Mouse (Mus musculus): ENCODE measurements around the gene Hcfc1r1. TPM values are rescaled to one million over a fixed set of nuclear protein-coding genes. Genes with fewer than 3 reads are reported as not detected.
A peak's percentile ranks its signal among the peaks of the same experiment; 100 is the strongest.

Gene Hcfc1r1
- polyA plus RNA-seq, 1 experiment from 2014 or later = 107 TPM

DNA sequence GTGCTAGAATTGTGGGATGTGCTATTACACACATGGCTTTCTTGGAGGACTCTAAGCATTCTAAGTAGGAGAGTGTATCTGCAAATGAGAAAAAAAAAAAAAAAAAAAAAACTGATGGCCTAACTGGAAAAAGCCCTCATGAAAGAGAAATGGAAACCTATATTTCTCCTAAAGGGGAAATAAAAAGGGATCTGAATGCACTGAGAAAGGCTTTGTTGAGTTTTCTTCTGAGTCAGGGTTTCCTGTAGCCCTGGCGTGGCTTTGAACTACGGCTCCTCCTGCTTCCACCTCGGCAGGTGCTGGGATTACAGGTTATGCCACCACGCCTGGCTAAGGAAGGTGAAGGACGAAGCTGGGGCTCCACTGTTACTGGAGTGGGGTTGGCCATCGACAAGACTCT lies 19.4 kb upstream of the Hcfc1r1 start:
- H3K4me3 ChIP-seq (ENCODE audit: low read depth, low read length) = no peak overlapping the region
- WGBS = 65% methylated on average over 6 of the region's 6 CpGs
- no peak for ATAC-seq
- H3K9me3 ChIP-seq (replicated peaks; ENCODE audit: control insufficient read depth, low read length) = no peaks in the 10 kb centered on the region
- no peaks in the 10 kb centered on the region for H3K36me3 ChIP-seq (ENCODE audit: control insufficient read depth, insufficient read depth, low read length)
- no peaks in the 10 kb centered on the region for H3K4me1 ChIP-seq (ENCODE audit: control insufficient read depth, insufficient read depth, low read length)
- 0 out of 2 replicates have a peak, but pooled peaks cover 5% of the 10 kb centered on the region for H3K27me3 ChIP-seq (replicated peaks; ENCODE audit: control insufficient read depth, insufficient read depth, low read length)
- no peak for DNase-seq (ENCODE audit: low spot score)
- H3K9ac ChIP-seq (ENCODE audit: low read length) = no peak overlapping the region
- no peak overlapping the region for H3K27ac ChIP-seq (ENCODE audit: low read depth, low read length)
- H3K4me2 ChIP-seq (ENCODE audit: low read length) = no peak overlapping the region

DNA sequence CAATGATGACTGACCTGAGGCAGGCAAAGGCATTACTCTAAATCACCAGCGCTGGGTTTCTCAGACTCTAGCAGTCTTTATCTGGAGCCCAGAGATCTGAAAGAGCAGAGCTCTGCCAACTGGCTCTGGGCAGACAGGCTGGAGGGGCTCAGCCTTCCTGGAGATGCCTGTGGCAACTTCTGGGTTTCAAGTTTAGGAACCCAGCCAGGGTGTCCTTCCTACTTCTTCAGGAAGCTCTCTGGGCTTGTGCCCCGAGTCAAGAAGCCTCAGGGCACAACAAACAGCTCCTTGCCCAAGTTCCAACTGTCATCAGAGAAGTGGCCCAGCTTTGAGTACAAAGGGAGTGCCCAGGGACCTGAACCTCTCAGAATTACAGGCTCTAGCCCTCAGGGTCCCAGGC lies 19.0 kb upstream of the Hcfc1r1 start:
- DNase-seq (ENCODE audit: low spot score) (no peak), ATAC-seq (no peak)
- H3K9me3 ChIP-seq (replicated peaks; ENCODE audit: control insufficient read depth, low read length) = no peaks in the 10 kb centered on the region
- WGBS = 70% methylated on average over 2 of the region's 2 CpGs
- H3K36me3 ChIP-seq (ENCODE audit: control insufficient read depth, insufficient read depth, low read length) = no peaks in the 10 kb centered on the region
- no peak overlapping the region for H3K9ac ChIP-seq (ENCODE audit: low read length)
- H3K4me2 ChIP-seq (ENCODE audit: low read length) = no peak overlapping the region
- no peaks in the 10 kb centered on the region for H3K4me1 ChIP-seq (ENCODE audit: control insufficient read depth, insufficient read depth, low read length)
- H3K4me3 ChIP-seq (ENCODE audit: low read depth, low read length) = no peak overlapping the region
- no peak overlapping the region for H3K27ac ChIP-seq (ENCODE audit: low read depth, low read length)
- H3K27me3 ChIP-seq (replicated peaks; ENCODE audit: control insufficient read depth, insufficient read depth, low read length) = 0 out of 2 replicates have a peak, but pooled peaks cover 5% of the 10 kb centered on the region

DNA sequence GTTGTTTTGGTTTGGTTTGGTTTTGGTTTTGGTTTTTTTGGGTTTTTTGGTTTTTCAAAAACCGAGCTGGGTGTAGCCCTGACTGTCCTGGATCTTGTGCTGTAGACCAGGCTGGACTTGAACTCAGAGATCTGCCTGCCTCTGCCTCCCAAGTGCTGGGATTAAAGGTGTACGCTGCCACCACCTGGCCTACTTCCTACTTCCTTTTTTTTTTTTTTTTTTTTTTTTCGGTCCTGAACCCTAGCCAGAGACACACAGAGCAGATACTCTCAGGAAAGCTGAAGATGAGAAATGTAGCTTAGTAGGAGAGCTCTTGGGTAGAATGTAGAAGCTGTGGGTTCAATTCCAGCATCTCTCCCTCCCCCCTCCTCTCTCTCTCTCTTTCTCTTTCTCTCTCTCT lies 14.9 kb upstream of the Hcfc1r1 start:
- ATAC-seq = no peak
- no peak overlapping the region for H3K9ac ChIP-seq (ENCODE audit: low read length)

GRCm38 (mm10) chr17:23660117-23660875 lies 13.1 kb upstream of the Hcfc1r1 start, which contains the start of gene Bicdl2:
Bicdl2 (plus strand) TSS chr17:23660506.
- Histone ChIP-seq H3K36me3 (ENCODE audit: control insufficient read depth, insufficient read depth, low read length) (no peaks in the 10 kb centered on the region), H3K9me3 (replicated peaks; ENCODE audit: control insufficient read depth, low read length) (no peaks in the 10 kb centered on the region), H3K4me1 (ENCODE audit: control insufficient read depth, insufficient read depth, low read length) (no peaks in the 10 kb centered on the region), H3K27ac (ENCODE audit: low read depth, low read length) (no peak within 1 kb of the TSS), H3K27me3 (replicated peaks; ENCODE audit: control insufficient read depth, insufficient read depth, low read length) (peaks cover 34% of the 10 kb centered on the region), H3K4me3 (ENCODE audit: low read depth, low read length) (no peak within 1 kb of the TSS), H3K4me2 (ENCODE audit: low read length) (no peak within 1 kb of the TSS), H3K9ac (ENCODE audit: low read length) (no peak within 1 kb of the TSS)
- no peak for DNase-seq (ENCODE audit: low spot score)
- 5% methylated on average over 27 of the region's 27 CpGs for whole genome bisulfite sequencing
- ATAC-seq = no peak

More for the DNA sequence above, 14.9 kb upstream of the Hcfc1r1 start:
- H3K36me3 ChIP-seq (ENCODE audit: control insufficient read depth, insufficient read depth, low read length) = no peaks in the 10 kb centered on the region
- WGBS = 94% methylated on average over 3 of the region's 3 CpGs
- H3K4me3 ChIP-seq (ENCODE audit: low read depth, low read length) = no peak overlapping the region
- H3K27ac ChIP-seq (ENCODE audit: low read depth, low read length) = no peak overlapping the region
- H3K4me1 ChIP-seq (ENCODE audit: control insufficient read depth, insufficient read depth, low read length) = no peaks in the 10 kb centered on the region
- H3K4me2 ChIP-seq (ENCODE audit: low read length) = no peak overlapping the region
- peaks cover 30% of the 10 kb centered on the region for H3K27me3 ChIP-seq (replicated peaks; ENCODE audit: control insufficient read depth, insufficient read depth, low read length)
- no peaks in the 10 kb centered on the region for H3K9me3 ChIP-seq (replicated peaks; ENCODE audit: control insufficient read depth, low read length)
- no peak for DNase-seq (ENCODE audit: low spot score)

DNA sequence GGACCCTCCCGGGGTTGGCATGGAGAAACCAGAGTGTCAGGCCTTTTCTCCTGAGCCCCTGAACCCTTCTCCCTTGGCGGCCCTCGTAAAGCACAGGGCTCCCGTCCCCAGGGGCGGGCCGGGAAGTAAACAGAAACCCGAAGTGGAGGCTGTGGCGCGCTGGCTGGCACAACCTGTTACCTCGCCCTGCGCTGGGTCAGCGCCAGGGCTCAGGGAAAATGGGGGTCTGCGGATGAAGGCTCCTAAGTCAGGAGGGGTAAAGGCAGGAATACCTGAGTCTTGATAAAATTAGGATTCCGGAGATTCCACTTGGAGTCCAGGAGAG lies 12.6 kb upstream of the Hcfc1r1 start:
- DNase-seq (ENCODE audit: low spot score) (no peak), ATAC-seq (no peak)
- H3K4me3 ChIP-seq (ENCODE audit: low read depth, low read length) = no peak overlapping the region
- no peaks in the 10 kb centered on the region for H3K36me3 ChIP-seq (ENCODE audit: control insufficient read depth, insufficient read depth, low read length)
- H3K9ac ChIP-seq (ENCODE audit: low read length) = no peak overlapping the region
- H3K27ac ChIP-seq (ENCODE audit: low read depth, low read length) = no peak overlapping the region
- no peaks in the 10 kb centered on the region for H3K4me1 ChIP-seq (ENCODE audit: control insufficient read depth, insufficient read depth, low read length)
- H3K4me2 ChIP-seq (ENCODE audit: low read length) = no peak overlapping the region
- no peaks in the 10 kb centered on the region for H3K9me3 ChIP-seq (replicated peaks; ENCODE audit: control insufficient read depth, low read length)
- peaks cover 34% of the 10 kb centered on the region for H3K27me3 ChIP-seq (replicated peaks; ENCODE audit: control insufficient read depth, insufficient read depth, low read length)
- WGBS = 3% methylated on average over 13 of the region's 14 CpGs

GRCm38 (mm10) chr17:23661526-23661925 lies 11.9 kb upstream of the Hcfc1r1 start:
- no peak overlapping the region for H3K4me3 ChIP-seq (ENCODE audit: low read depth, low read length)
- no peak overlapping the region for H3K4me2 ChIP-seq (ENCODE audit: low read length)
- WGBS = 4% methylated on average over 9 of the region's 9 CpGs
- H3K9ac ChIP-seq (ENCODE audit: low read length) = no peak overlapping the region
- H3K27ac ChIP-seq (ENCODE audit: low read depth, low read length) = no peak overlapping the region
- H3K4me1 ChIP-seq (ENCODE audit: control insufficient read depth, insufficient read depth, low read length) = no peaks in the 10 kb centered on the region
- no peak for ATAC-seq
- peaks cover 34% of the 10 kb centered on the region for H3K27me3 ChIP-seq (replicated peaks; ENCODE audit: control insufficient read depth, insufficient read depth, low read length)
- H3K36me3 ChIP-seq (ENCODE audit: control insufficient read depth, insufficient read depth, low read length) = 0 out of 2 replicates have a peak, but pooled peaks cover 5% of the 10 kb centered on the region
- DNase-seq (ENCODE audit: low spot score) = no peak
- no peaks in the 10 kb centered on the region for H3K9me3 ChIP-seq (replicated peaks; ENCODE audit: control insufficient read depth, low read length)

GRCm38 (mm10) chr17:23664556-23665021 lies 8.8 kb upstream of the Hcfc1r1 start:
- ATAC-seq = peak; percentile 45; the same call in 1 of the 2 replicates
- WGBS = 10% methylated on average over 5 of the region's 5 CpGs
- Histone ChIP-seq H3K27ac (ENCODE audit: low read depth, low read length) (no peak overlapping the region), H3K4me2 (ENCODE audit: low read length) (no peak overlapping the region), H3K9ac (ENCODE audit: low read length) (no peak overlapping the region), H3K36me3 (ENCODE audit: control insufficient read depth, insufficient read depth, low read length) (peaks cover 28% of the 10 kb centered on the region), H3K4me1 (ENCODE audit: control insufficient read depth, insufficient read depth, low read length) (no peaks in the 10 kb centered on the region), H3K9me3 (replicated peaks; ENCODE audit: control insufficient read depth, low read length) (no peaks in the 10 kb centered on the region), H3K27me3 (replicated peaks; ENCODE audit: control insufficient read depth, insufficient read depth, low read length) (peaks cover 28% of the 10 kb centered on the region), H3K4me3 (ENCODE audit: low read depth, low read length) (no peak overlapping the region)
- DNase-seq (ENCODE audit: low spot score) = peak; percentile 65

DNA sequence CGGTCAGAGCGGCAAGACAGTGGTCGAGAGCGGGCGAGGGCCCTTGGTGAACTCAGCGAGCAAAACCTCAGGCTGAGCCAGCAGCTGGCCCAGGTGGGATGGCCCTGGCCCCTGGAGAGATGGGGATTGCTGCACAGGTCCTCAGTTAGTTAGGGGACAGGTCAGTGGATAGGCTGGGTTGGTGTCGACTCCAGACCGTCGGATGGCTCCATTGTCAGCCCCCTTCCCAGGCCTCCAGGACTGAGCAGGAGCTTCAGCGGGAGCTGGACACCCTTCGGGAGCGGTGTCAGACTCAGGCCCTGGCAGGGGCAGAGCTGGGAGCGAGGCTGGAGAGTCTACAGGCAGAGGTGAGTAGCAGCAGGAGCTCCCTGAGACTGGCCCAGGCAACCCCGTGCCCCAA lies 7.9 kb upstream of the Hcfc1r1 start:
- Histone ChIP-seq H3K9me3 (replicated peaks; ENCODE audit: control insufficient read depth, low read length) (no peaks in the 10 kb centered on the region), H3K4me2 (ENCODE audit: low read length) (no peak overlapping the region), H3K4me1 (ENCODE audit: control insufficient read depth, insufficient read depth, low read length) (no peaks in the 10 kb centered on the region), H3K36me3 (ENCODE audit: control insufficient read depth, insufficient read depth, low read length) (peaks cover 36% of the 10 kb centered on the region), H3K4me3 (ENCODE audit: low read depth, low read length) (no peak overlapping the region), H3K9ac (ENCODE audit: low read length) (no peak overlapping the region), H3K27me3 (replicated peaks; ENCODE audit: control insufficient read depth, insufficient read depth, low read length) (peaks cover 20% of the 10 kb centered on the region), H3K27ac (ENCODE audit: low read depth, low read length) (no peak overlapping the region)
- WGBS = 86% methylated on average over 14 of the region's 14 CpGs
- ATAC-seq (no peak), DNase-seq (ENCODE audit: low spot score) (no peak)

GRCm38 (mm10) chr17:23670516-23671074 lies 2.8 kb upstream of the Hcfc1r1 start:
- Histone ChIP-seq H3K27ac (ENCODE audit: low read depth, low read length) (no peak overlapping the region), H3K9me3 (replicated peaks; ENCODE audit: control insufficient read depth, low read length) (no peaks in the 10 kb centered on the region), H3K36me3 (ENCODE audit: control insufficient read depth, insufficient read depth, low read length) (peaks cover 36% of the 10 kb centered on the region), H3K27me3 (replicated peaks; ENCODE audit: control insufficient read depth, insufficient read depth, low read length) (peaks cover 5% of the 10 kb centered on the region; the same call in 1 of the 2 replicates), H3K4me2 (ENCODE audit: low read length) (no peak overlapping the region), H3K9ac (ENCODE audit: low read length) (no peak overlapping the region), H3K4me1 (ENCODE audit: control insufficient read depth, insufficient read depth, low read length) (peaks cover 9% of the 10 kb centered on the region), H3K4me3 (ENCODE audit: low read depth, low read length) (no peak overlapping the region)
- no peak for DNase-seq (ENCODE audit: low spot score)
- no peak for ATAC-seq
- 91% methylated on average over 7 of the region's 7 CpGs for WGBS

All from forebrain, embryonic 14.5 days (tissue).